Mouse (Mus musculus): Measurements from ENCODE around the gene Tbc1d5. TPM values are rescaled to one million over a fixed set of nuclear protein-coding genes. Genes with fewer than 3 reads are reported as not detected.

Gene Tbc1d5
- polyA plus RNA-seq, 1 experiment from 2014 or later, result 49.6 TPM

GRCm38 (mm10) chr17:50879910-50880309 is 299.2 kb downstream of the Tbc1d5 start:
- H3K36me3 ChIP-seq (ENCODE audit: inconsistent target), result no peaks in the 10 kb centered on the region
- no peak overlapping the region for H3K4me3 ChIP-seq (ENCODE audit: inconsistent target)
- no peak overlapping the region for H3K27ac ChIP-seq
- H3K79me2 ChIP-seq (ENCODE audit: inconsistent target), result no peaks in the 10 kb centered on the region
- WGBS (ENCODE audit: missing documents), result 82% methylated on average over 4 of the region's 4 CpGs

DNA sequence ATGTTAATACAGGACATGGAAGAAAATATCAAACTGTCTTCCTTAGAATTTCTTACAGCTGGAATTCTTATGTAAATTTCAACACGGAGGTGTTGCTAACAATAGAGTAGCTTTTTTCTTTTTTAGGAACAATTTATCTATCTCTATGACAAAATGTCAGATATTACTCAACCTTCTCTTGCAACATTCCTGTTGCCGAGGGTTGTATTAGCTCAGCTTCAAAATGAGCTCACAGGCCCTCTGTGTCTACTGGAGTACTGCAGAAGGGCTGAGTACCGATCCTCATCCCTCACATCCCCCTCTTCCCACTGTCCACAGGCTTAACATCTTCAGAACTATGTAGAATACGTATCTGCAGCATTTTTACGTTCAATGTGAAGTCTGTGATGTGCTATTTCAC is 302.7 kb downstream of the Tbc1d5 start:
- WGBS (ENCODE audit: missing documents), result 38% methylated on average over 5 of the region's 5 CpGs
- no peaks in the 10 kb centered on the region for H3K36me3 ChIP-seq (ENCODE audit: inconsistent target)

GRCm38 (mm10) chr17:50874067-50874466 is 305.1 kb downstream of the Tbc1d5 start:
- Histone ChIP-seq H3K36me3 (ENCODE audit: inconsistent target) (no peaks in the 10 kb centered on the region), H3K79me2 (ENCODE audit: inconsistent target) (no peaks in the 10 kb centered on the region), H3K4me3 (ENCODE audit: inconsistent target) (no peak overlapping the region), H3K27ac (no peak overlapping the region)
- 68% methylated on average over 7 of the region's 7 CpGs for WGBS (ENCODE audit: missing documents)

More for the DNA sequence above, 302.7 kb downstream of the Tbc1d5 start:
- Histone ChIP-seq H3K79me2 (ENCODE audit: inconsistent target) (no peaks in the 10 kb centered on the region), H3K27ac (no peak overlapping the region), H3K4me3 (ENCODE audit: inconsistent target) (no peak overlapping the region)

DNA sequence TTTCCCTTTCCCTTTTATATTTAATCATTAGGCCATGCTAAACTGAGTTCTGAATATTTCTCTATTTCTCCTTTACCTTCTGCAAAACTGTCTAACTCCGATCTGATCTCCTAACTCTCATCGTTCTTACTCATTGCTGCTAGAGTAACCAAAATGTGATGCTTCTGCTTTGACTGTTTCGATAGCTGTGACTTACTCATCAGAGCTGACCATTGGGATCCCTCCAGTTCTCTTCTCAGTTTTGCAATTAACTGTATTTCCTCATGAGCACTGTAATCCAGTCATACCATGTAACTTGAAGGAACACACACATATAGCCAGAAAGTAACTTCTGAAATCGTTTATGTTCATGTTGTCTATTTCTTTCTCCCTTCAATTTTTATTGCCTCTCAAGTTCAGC is 306.6 kb downstream of the Tbc1d5 start:
- WGBS (ENCODE audit: missing documents), result 30% methylated on average over 4 of the region's 4 CpGs
- Histone ChIP-seq H3K4me3 (ENCODE audit: inconsistent target) (no peak overlapping the region), H3K79me2 (ENCODE audit: inconsistent target) (no peaks in the 10 kb centered on the region), H3K36me3 (ENCODE audit: inconsistent target) (no peaks in the 10 kb centered on the region), H3K27ac (no peak overlapping the region)

DNA sequence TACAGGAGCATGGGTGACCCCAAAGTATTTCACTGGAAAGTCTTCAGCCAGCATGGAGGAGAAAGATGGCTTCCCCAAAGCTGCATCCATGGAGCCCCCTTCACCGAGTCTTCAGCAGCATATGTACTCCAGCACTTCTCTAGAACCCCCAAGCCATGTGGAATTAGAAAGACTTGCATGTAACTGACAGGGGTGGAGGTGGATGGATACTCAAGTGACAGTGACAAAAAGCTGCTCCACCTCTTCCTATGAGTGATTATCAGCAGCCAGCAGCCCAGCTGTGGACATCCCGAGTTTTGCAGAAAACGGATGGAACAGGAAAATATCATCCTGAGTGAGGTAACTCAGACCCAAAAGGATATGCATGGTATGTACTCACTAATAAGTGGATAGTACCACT is 311.9 kb downstream of the Tbc1d5 start:
- WGBS (ENCODE audit: missing documents), result 97% methylated on average over 3 of the region's 3 CpGs
- H3K36me3 ChIP-seq (ENCODE audit: inconsistent target), result no peaks in the 10 kb centered on the region
- no peaks in the 10 kb centered on the region for H3K79me2 ChIP-seq (ENCODE audit: inconsistent target)
- H3K27ac ChIP-seq, result no peak overlapping the region
- H3K4me3 ChIP-seq (ENCODE audit: inconsistent target), result no peak overlapping the region

- no peaks in the 10 kb centered on the region for H3K36me3 ChIP-seq (ENCODE audit: inconsistent target)
- no peaks in the 10 kb centered on the region for H3K79me2 ChIP-seq (ENCODE audit: inconsistent target)
- no peak overlapping the region for H3K27ac ChIP-seq
- no peak overlapping the region for H3K4me3 ChIP-seq (ENCODE audit: inconsistent target)
- 40% methylated on average over 1 of the region's 1 CpGs for WGBS (ENCODE audit: missing documents)
These were observed 314.4 kb downstream of the Tbc1d5 start for GRCm38 (mm10) chr17:50864781-50865180.

GRCm38 (mm10) chr17:50853220-50853619 is 325.9 kb downstream of the Tbc1d5 start:
- Histone ChIP-seq H3K27ac (no peak overlapping the region), H3K79me2 (ENCODE audit: inconsistent target) (no peaks in the 10 kb centered on the region), H3K4me3 (ENCODE audit: inconsistent target) (no peak overlapping the region), H3K36me3 (ENCODE audit: inconsistent target) (no peaks in the 10 kb centered on the region)
- WGBS (ENCODE audit: missing documents), result 87% methylated on average over 3 of the region's 3 CpGs

DNA sequence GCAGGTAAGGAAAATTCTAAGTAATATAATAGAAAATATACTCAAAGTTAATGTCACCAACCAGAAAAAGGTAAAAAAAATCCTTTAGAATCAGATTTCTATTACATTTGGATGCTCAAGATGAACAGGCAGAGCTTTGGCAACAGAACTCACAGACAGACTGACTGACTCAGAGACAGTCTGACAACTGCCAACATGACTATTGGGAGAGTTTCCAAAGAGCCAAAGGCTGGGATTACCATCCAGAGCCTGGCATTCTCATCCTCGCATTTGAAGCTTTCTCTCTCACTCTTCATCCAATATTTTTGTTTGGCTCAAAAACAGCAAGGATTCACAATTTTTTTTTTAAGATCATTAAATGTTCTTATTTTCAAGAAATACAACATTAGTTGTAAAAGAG is 327.8 kb downstream of the Tbc1d5 start:
- 100% methylated on average over 1 of the region's 1 CpGs for WGBS (ENCODE audit: missing documents)
- Histone ChIP-seq H3K79me2 (ENCODE audit: inconsistent target) (no peaks in the 10 kb centered on the region), H3K27ac (no peak overlapping the region), H3K4me3 (ENCODE audit: inconsistent target) (no peak overlapping the region), H3K36me3 (ENCODE audit: inconsistent target) (no peaks in the 10 kb centered on the region)

- Histone ChIP-seq H3K36me3 (ENCODE audit: inconsistent target) (0 out of 2 replicates have a peak, but pooled peaks cover 9% of the 10 kb centered on the region), H3K4me3 (ENCODE audit: inconsistent target) (no peak overlapping the region), H3K27ac (no peak overlapping the region), H3K79me2 (ENCODE audit: inconsistent target) (no peaks in the 10 kb centered on the region)
- 43% methylated on average over 1 of the region's 1 CpGs for WGBS (ENCODE audit: missing documents)
These were observed 365.1 kb downstream of the Tbc1d5 start for GRCm38 (mm10) chr17:50814089-50814488.

DNA sequence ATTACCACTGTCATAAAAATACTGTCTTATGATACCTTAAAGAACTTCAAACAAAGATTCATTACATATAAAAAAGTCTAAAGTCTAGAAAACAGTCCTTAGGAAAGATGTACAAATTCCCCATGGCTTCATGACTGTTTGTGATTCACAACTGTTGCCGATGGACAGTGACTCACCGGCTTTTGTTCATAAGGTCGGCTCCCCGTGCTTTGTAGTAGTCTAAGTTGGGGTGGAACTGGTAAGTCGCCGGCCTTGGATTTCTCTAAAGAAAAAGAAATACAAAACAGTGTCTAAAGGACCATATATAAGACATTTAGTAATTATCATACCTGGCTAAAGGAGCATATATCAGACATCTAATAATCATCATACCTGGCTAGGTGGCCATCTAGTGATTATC is 365.6 kb downstream of the Tbc1d5 start:
- H3K36me3 ChIP-seq (ENCODE audit: inconsistent target), result 0 out of 2 replicates have a peak, but pooled peaks cover 9% of the 10 kb centered on the region
- H3K79me2 ChIP-seq (ENCODE audit: inconsistent target), result no peaks in the 10 kb centered on the region
- no peak overlapping the region for H3K27ac ChIP-seq
- 96% methylated on average over 6 of the region's 6 CpGs for WGBS (ENCODE audit: missing documents)
- no peak overlapping the region for H3K4me3 ChIP-seq (ENCODE audit: inconsistent target)

- Histone ChIP-seq H3K27ac (no peak overlapping the region), H3K4me3 (ENCODE audit: inconsistent target) (no peak overlapping the region), H3K79me2 (ENCODE audit: inconsistent target) (no peaks in the 10 kb centered on the region), H3K36me3 (ENCODE audit: inconsistent target) (no peaks in the 10 kb centered on the region)
- WGBS (ENCODE audit: missing documents), result 67% methylated on average over 1 of the region's 1 CpGs
These were observed 373.5 kb downstream of the Tbc1d5 start for GRCm38 (mm10) chr17:50805631-50806030.

DNA sequence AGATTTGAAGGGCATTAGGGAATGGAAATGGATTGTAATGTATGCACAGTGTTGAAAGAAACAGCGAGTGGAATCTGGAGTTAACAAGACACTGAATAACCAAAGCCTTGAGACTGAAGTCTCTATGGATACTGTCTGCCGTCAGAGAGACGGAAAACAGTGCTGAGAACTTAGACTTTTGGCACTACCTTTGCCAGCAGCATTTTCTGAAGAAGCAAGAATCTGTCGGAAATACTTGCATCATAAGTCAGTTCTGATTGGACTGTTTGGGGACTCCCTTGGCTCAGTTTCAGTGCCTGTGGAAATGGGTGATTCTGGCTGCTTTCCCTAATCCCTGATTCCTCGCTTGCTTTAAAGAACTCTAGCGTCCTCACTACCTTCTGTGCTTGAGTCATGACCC is 375.9 kb downstream of the Tbc1d5 start:
- H3K27ac ChIP-seq, result no peak overlapping the region
- WGBS (ENCODE audit: missing documents), result 97% methylated on average over 6 of the region's 6 CpGs
- no peaks in the 10 kb centered on the region for H3K36me3 ChIP-seq (ENCODE audit: inconsistent target)
- H3K4me3 ChIP-seq (ENCODE audit: inconsistent target), result no peak overlapping the region
- no peaks in the 10 kb centered on the region for H3K79me2 ChIP-seq (ENCODE audit: inconsistent target)

DNA sequence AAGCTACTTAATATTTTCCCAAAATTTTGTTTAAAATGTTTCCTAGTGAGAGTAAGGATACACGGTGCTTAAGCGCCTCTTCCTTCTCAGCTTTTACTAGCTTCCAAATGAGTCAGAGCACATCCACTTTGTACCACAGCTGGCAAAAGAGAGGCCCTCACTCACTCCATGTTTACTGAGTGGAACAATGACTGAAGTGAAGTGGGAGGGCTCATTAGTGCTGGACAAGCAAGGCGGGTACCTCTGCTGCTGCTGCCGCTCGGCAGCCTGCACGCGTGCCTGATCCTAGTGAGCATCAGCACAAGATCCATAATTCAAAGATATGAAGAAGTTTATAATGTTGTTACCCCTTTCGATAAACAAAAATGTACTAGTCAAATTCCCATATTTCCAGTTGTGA is 376.8 kb downstream of the Tbc1d5 start:
- no peak overlapping the region for H3K4me3 ChIP-seq (ENCODE audit: inconsistent target)
- no peaks in the 10 kb centered on the region for H3K36me3 ChIP-seq (ENCODE audit: inconsistent target)
- H3K79me2 ChIP-seq (ENCODE audit: inconsistent target), result no peaks in the 10 kb centered on the region
- no peak overlapping the region for H3K27ac ChIP-seq
- 98% methylated on average over 8 of the region's 8 CpGs for WGBS (ENCODE audit: missing documents)

- Histone ChIP-seq H3K27ac (no peak overlapping the region), H3K4me3 (ENCODE audit: inconsistent target) (no peak overlapping the region), H3K79me2 (ENCODE audit: inconsistent target) (no peaks in the 10 kb centered on the region), H3K36me3 (ENCODE audit: inconsistent target) (no peaks in the 10 kb centered on the region)
- 58% methylated on average over 6 of the region's 6 CpGs for WGBS (ENCODE audit: missing documents)
These were observed 383.6 kb downstream of the Tbc1d5 start for GRCm38 (mm10) chr17:50795445-50796095.

DNA sequence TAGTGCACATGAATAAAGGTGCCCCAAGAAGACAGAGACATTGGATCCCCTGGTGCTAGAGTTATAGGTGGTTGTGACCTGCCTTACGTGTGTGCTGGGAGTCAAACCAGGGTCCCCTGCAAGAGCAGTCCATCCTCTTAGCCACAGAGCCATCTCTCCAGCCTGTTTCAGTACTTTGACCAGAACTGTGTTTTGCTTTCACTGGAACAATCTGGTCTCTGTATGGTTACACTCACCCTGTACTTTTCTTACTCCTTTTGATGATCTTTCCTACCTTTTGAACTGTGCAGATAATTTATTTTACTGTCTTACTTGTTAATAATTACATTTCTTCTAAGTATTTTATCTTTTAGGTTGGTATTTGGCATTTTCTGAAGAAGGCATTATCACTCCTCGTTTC is 387.5 kb downstream of the Tbc1d5 start:
- no peak overlapping the region for H3K27ac ChIP-seq
- H3K79me2 ChIP-seq (ENCODE audit: inconsistent target), result no peaks in the 10 kb centered on the region
- 100% methylated on average over 2 of the region's 2 CpGs for WGBS (ENCODE audit: missing documents)
- no peak overlapping the region for H3K4me3 ChIP-seq (ENCODE audit: inconsistent target)
- H3K36me3 ChIP-seq (ENCODE audit: inconsistent target), result no peaks in the 10 kb centered on the region

DNA sequence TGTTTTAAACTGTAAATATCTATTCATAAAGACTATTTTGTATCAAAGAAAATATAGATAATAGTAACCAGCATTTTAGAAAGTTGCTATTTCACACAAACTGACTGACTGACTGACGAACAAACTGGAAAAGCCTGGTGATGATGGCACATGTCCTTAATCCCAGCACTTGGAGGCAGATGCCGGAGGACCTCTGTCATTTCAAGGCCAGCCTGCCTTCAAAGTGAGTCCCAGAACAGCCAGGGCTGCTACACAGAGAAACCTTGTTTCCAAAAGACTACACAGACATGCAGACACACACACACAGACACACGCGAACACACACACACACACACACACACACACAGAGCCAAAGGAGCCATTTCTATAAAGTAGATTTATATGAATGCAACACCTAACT is 390.3 kb downstream of the Tbc1d5 start:
- no peaks in the 10 kb centered on the region for H3K79me2 ChIP-seq (ENCODE audit: inconsistent target)
- H3K36me3 ChIP-seq (ENCODE audit: inconsistent target), result no peaks in the 10 kb centered on the region
- H3K4me3 ChIP-seq (ENCODE audit: inconsistent target), result no peak overlapping the region
- no peak overlapping the region for H3K27ac ChIP-seq
- WGBS (ENCODE audit: missing documents), result 100% methylated on average over 4 of the region's 4 CpGs
